Mouse (Mus musculus) testis, adult 2 months (tissue): Measurements from ENCODE around the gene Rab43.

Source experiments
- CTCF ChIP-seq: fragments of 200-500 bp; IDR thresholded peaks from 2 replicates; pipeline ENCODE4 v1.5.1; 2012; ENCODE audit warnings: low read depth, mild to moderate bottlenecking, inconsistent platforms, low read length, moderate library complexity; ENCODE audit not compliant: control insufficient read depth, insufficient read depth, insufficient replicate concordance
- POLR2A ChIP-seq: fragments of 200-500 bp; IDR thresholded peaks from 2 replicates; pipeline ENCODE4 v1.6.1; 2012; ENCODE audit warnings: low read depth, mild to moderate bottlenecking, inconsistent platforms, low read length, moderate library complexity; ENCODE audit not compliant: control insufficient read depth

GRCm38 (mm10) chr6:87788896-87789587 is 22.9 kb downstream of the Rab43 start:
- TF ChIP-seq POLR2A (no peak), CTCF (no peak)
